Mouse (Mus musculus): ENCODE measurements around the gene Plpp2. TPM values are rescaled to one million over a fixed set of nuclear protein-coding genes. Genes with fewer than 3 reads are reported as not detected.

Gene Plpp2
- polyA plus RNA-seq, 1 experiment from 2014 or later, result 27.1 TPM

GRCm38 (mm10) chr10:79502830-79503644 is 30.6 kb downstream of the Plpp2 start:
- no peak for DNase-seq (ENCODE audit: low spot score)
- Histone ChIP-seq H3K36me3 (ENCODE audit: control insufficient read depth, insufficient read depth, low read length) (no peaks in the 10 kb centered on the region), H3K9ac (ENCODE audit: low read depth, low read length) (no peak overlapping the region), H3K4me3 (ENCODE audit: low read depth, low read length) (no peak overlapping the region), H3K27ac (ENCODE audit: low read depth, low read length) (no peak overlapping the region), H3K9me3 (ENCODE audit: control insufficient read depth, low read length) (no peaks in the 10 kb centered on the region), H3K4me2 (no peak overlapping the region), H3K27me3 (replicated peaks; ENCODE audit: control insufficient read depth, insufficient read depth, low read length) (no peaks in the 10 kb centered on the region), H3K4me1 (replicated peaks; ENCODE audit: control insufficient read depth, insufficient read depth, low read length) (no peaks in the 10 kb centered on the region)
- ATAC-seq (replicated peaks; ENCODE audit: low FRiP score), result no peak
- 66% methylated on average over 6 of the region's 6 CpGs for WGBS

- Histone ChIP-seq H3K9ac (ENCODE audit: low read depth, low read length) (no peak overlapping the region), H3K4me2 (no peak overlapping the region), H3K4me1 (replicated peaks; ENCODE audit: control insufficient read depth, insufficient read depth, low read length) (no peaks in the 10 kb centered on the region), H3K9me3 (ENCODE audit: control insufficient read depth, low read length) (no peaks in the 10 kb centered on the region), H3K4me3 (ENCODE audit: low read depth, low read length) (no peak overlapping the region), H3K27me3 (replicated peaks; ENCODE audit: control insufficient read depth, insufficient read depth, low read length) (no peaks in the 10 kb centered on the region), H3K36me3 (ENCODE audit: control insufficient read depth, insufficient read depth, low read length) (no peaks in the 10 kb centered on the region), H3K27ac (ENCODE audit: low read depth, low read length) (no peak overlapping the region)
- DNase-seq (ENCODE audit: low spot score), result no peak
- 45% methylated on average over 2 of the region's 2 CpGs for WGBS
- no peak for ATAC-seq (replicated peaks; ENCODE audit: low FRiP score)
Observed at GRCm38 (mm10) chr10:79496701-79497288, 36.8 kb downstream of the Plpp2 start.

GRCm38 (mm10) chr10:79495886-79496285 is 37.7 kb downstream of the Plpp2 start:
- H3K9ac ChIP-seq (ENCODE audit: low read depth, low read length), result no peak overlapping the region
- 47% methylated on average over 3 of the region's 3 CpGs for WGBS
- H3K4me2 ChIP-seq, result no peak overlapping the region
- H3K36me3 ChIP-seq (ENCODE audit: control insufficient read depth, insufficient read depth, low read length), result no peaks in the 10 kb centered on the region
- no peak for DNase-seq (ENCODE audit: low spot score)
- no peaks in the 10 kb centered on the region for H3K9me3 ChIP-seq (ENCODE audit: control insufficient read depth, low read length)
- no peaks in the 10 kb centered on the region for H3K27me3 ChIP-seq (replicated peaks; ENCODE audit: control insufficient read depth, insufficient read depth, low read length)
- no peaks in the 10 kb centered on the region for H3K4me1 ChIP-seq (replicated peaks; ENCODE audit: control insufficient read depth, insufficient read depth, low read length)
- H3K4me3 ChIP-seq (ENCODE audit: low read depth, low read length), result no peak overlapping the region
- no peak overlapping the region for H3K27ac ChIP-seq (ENCODE audit: low read depth, low read length)
- ATAC-seq (replicated peaks; ENCODE audit: low FRiP score), result no peak

Small RNA genes lying within 50 kb of the gene (microRNA-seq; reads per million reads assigned to microRNA genes)
- gene Mir6909 (ENCODE audit: borderline number of aligned reads), result not detected

Other genes starting within 250 kb of the Plpp2 start
- gene Vmn2r82, start 177.3 kb downstream of the Plpp2 start, polyA plus RNA-seq (2014; fragmentation: Nextera tagmentation; extraction: Ambion mirVana), result not detected in 2 replicates
- gene Vmn2r83, start 65.1 kb downstream of the Plpp2 start, polyA plus RNA-seq (2014; fragmentation: Nextera tagmentation; extraction: Ambion mirVana), result not detected in 2 replicates
- gene Mier2, start 21.4 kb upstream of the Plpp2 start, polyA plus RNA-seq (2014; fragmentation: Nextera tagmentation; extraction: Ambion mirVana), result 33.1 and 36.5 TPM in 2 replicates
- gene Theg, start 53.5 kb upstream of the Plpp2 start, polyA plus RNA-seq (2014; fragmentation: Nextera tagmentation; extraction: Ambion mirVana), result not detected in 2 replicates
- gene C2cd4c, start 80.2 kb upstream of the Plpp2 start, polyA plus RNA-seq (2014; fragmentation: Nextera tagmentation; extraction: Ambion mirVana), result not detected in 2 replicates
- gene Shc2, start 104.1 kb upstream of the Plpp2 start, polyA plus RNA-seq (2014; fragmentation: Nextera tagmentation; extraction: Ambion mirVana), result 2.0 and 2.1 TPM in 2 replicates
- gene Odf3l2, start 111.9 kb upstream of the Plpp2 start, polyA plus RNA-seq (2014; fragmentation: Nextera tagmentation; extraction: Ambion mirVana), result not detected in 2 replicates
- gene Madcam1, start 130.8 kb upstream of the Plpp2 start, polyA plus RNA-seq (2014; fragmentation: Nextera tagmentation; extraction: Ambion mirVana), result 1.1 and 1.4 TPM in 2 replicates
- gene Tpgs1, start 135.6 kb upstream of the Plpp2 start, polyA plus RNA-seq (2014; fragmentation: Nextera tagmentation; extraction: Ambion mirVana), result 48.5 and 50.5 TPM in 2 replicates
- 213 and 236 TPM in 2 replicates for gene Cdc34, start 148.4 kb upstream of the Plpp2 start, polyA plus RNA-seq (2014; fragmentation: Nextera tagmentation; extraction: Ambion mirVana)
- gene Gzmm, start 155.2 kb upstream of the Plpp2 start, polyA plus RNA-seq (2014; fragmentation: Nextera tagmentation; extraction: Ambion mirVana), result 0.16 and 0.45 TPM in 2 replicates
- 992 and 1,001 TPM in 2 replicates for gene Bsg, start 170.7 kb upstream of the Plpp2 start, polyA plus RNA-seq (2014; fragmentation: Nextera tagmentation; extraction: Ambion mirVana)
- not detected in 2 replicates for gene Hcn2, start 182.8 kb upstream of the Plpp2 start, polyA plus RNA-seq (2014; fragmentation: Nextera tagmentation; extraction: Ambion mirVana)
- gene Polrmt, start 212.8 kb upstream of the Plpp2 start, polyA plus RNA-seq (2014; fragmentation: Nextera tagmentation; extraction: Ambion mirVana), result 36.5 and 41.5 TPM in 2 replicates
- 0.23 TPM in 1 of 2 replicates, not detected in the other for gene Fgf22, start 221.3 kb upstream of the Plpp2 start, polyA plus RNA-seq (2014; fragmentation: Nextera tagmentation; extraction: Ambion mirVana)
- 105 and 119 TPM in 2 replicates for gene Rnf126, start 233.2 kb upstream of the Plpp2 start, polyA plus RNA-seq (2014; fragmentation: Nextera tagmentation; extraction: Ambion mirVana)
- gene Fstl3, start 243.5 kb upstream of the Plpp2 start, polyA plus RNA-seq (2014; fragmentation: Nextera tagmentation; extraction: Ambion mirVana), result 1.8 and 2.6 TPM in 2 replicates

All from liver, embryonic 11.5 days (tissue).